Mouse (Mus musculus): ENCODE data around the gene Bbip1.

DNA sequence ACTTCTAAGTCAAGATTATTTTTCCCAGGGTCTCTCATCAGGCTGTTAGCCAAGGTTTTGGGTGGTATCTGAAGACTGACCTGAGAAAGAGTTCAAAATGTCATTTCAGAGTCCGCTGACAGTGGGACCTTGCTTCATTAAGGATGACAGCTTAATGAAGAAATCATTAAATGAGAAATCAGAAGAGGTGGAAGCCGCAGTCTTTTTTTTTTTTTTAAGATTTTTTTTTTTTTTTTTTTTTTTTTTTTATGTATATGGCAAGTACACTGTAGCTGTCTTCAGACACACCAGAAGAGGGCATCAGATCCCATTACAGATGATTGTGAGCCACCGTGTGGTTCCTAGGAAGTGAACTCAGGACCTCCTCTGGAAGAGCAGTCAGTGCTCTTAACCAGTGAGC is 49.4 kb upstream of the Bbip1 start:
- TF ChIP-seq CTCF (IDR thresholded peaks at IDR 0.05; ENCODE audit: control insufficient read depth, insufficient read depth, insufficient read length) (no peak), MAX (IDR thresholded peaks at IDR 0.05) (no peak), CEBPB (IDR thresholded peaks at IDR 0.05; ENCODE audit: low read depth) (no peak)
